Comparison of ENCODE assay signal across 26 mouse cellular contexts in genomic region chr1:126210212-126210611, GRCm38 (mm10).
DNase-seq lines count a peak whose midpoint lies in the region; ATAC-seq and TF ChIP-seq lines count a peak whose summit lies in the region.
"Had no signal": no experiment of that assay in that cellular context is flagged by ENCODE, and none has a peak within 500 bp of the region (broad histone marks: within the 10 kb centered on the region; RNA-seq: fewer than 3 reads in every experiment).

No protein-coding gene starts in this region.

- 68% methylated on average over 6 of the region's 6 CpGs for WGBS in intestine, embryonic 15.5 days
- 66% methylated on average over 6 of the region's 6 CpGs for WGBS in intestine, embryonic 16.5 days
- WGBS in lung, postnatal 0 days: 48% methylated on average over 6 of the region's 6 CpGs
- WGBS in stomach, embryonic 15.5 days: 67% methylated on average over 6 of the region's 6 CpGs

- no peak for TF ChIP-seq EP300 in lung, postnatal 0 days (IDR thresholded peaks at IDR 0.05)

- DNase-seq in lung, postnatal 0 days (ENCODE audit: low spot score): peak; percentile 37
- no peak for DNase-seq in lung, adult 18-20 months
- no peak for DNase-seq in heart, postnatal 14 days
- DNase-seq in cerebellum, postnatal 14 days: no peak
- DNase-seq: adrenal gland, adult 2 months; adrenal gland, postnatal 14 days; B cell, adult 2 months; cerebellum, adult 11-12 months; cerebellum, adult 8-10 months; cerebellum, postnatal 10 days; gastrocnemius, postnatal 10 days; gastrocnemius, postnatal 36 days; heart, adult 2 months had no signal

- H3K27me3 ChIP-seq in intestine, embryonic 15.5 days (replicated peaks): no peaks in the 10 kb centered on the region
- no peaks in the 10 kb centered on the region for H3K27me3 ChIP-seq in intestine, embryonic 16.5 days (replicated peaks; ENCODE audit: control insufficient read depth, insufficient read depth, low read length)
- H3K27me3 ChIP-seq in lung, postnatal 0 days (replicated peaks; ENCODE audit: insufficient read depth, low read length): no peaks in the 10 kb centered on the region
- H3K27me3 ChIP-seq in stomach, embryonic 15.5 days (replicated peaks): no peaks in the 10 kb centered on the region
- H3K27me3 ChIP-seq: CH12.LX; forebrain, embryonic 13.5 days; heart, embryonic 13.5 days; hindbrain, embryonic 12.5 days; hindbrain, embryonic 15.5 days; Patski had no signal

- no peak overlapping the region for H3K4me3 ChIP-seq in intestine, embryonic 15.5 days (replicated peaks)
- H3K4me3 ChIP-seq in intestine, embryonic 16.5 days (ENCODE audit: low read length): no peak overlapping the region
- no peak overlapping the region for H3K4me3 ChIP-seq in lung, postnatal 0 days (ENCODE audit: low read depth, low read length)
- H3K4me3 ChIP-seq in stomach, embryonic 15.5 days (replicated peaks): no peak overlapping the region
- H3K4me3 ChIP-seq: forebrain, embryonic 10.5 days; forebrain, embryonic 13.5 days; heart, adult 2 months; heart, embryonic 10.5 days; heart, embryonic 13.5 days; hindbrain, embryonic 12.5 days; hindbrain, embryonic 15.5 days had no signal

- no peaks in the 10 kb centered on the region for H3K9me3 ChIP-seq in intestine, embryonic 15.5 days
- H3K9me3 ChIP-seq in intestine, embryonic 16.5 days (ENCODE audit: control insufficient read depth, low read length): no peaks in the 10 kb centered on the region
- no peaks in the 10 kb centered on the region for H3K9me3 ChIP-seq in lung, postnatal 0 days (ENCODE audit: low read length)
- no peaks in the 10 kb centered on the region for H3K9me3 ChIP-seq in stomach, embryonic 15.5 days
- H3K9me3 ChIP-seq: forebrain, embryonic 10.5 days; forebrain, embryonic 13.5 days; heart, embryonic 10.5 days; heart, embryonic 13.5 days; hindbrain, embryonic 12.5 days; hindbrain, embryonic 15.5 days had no signal

- no peak overlapping the region for H3K9ac ChIP-seq in intestine, embryonic 15.5 days
- no peak overlapping the region for H3K9ac ChIP-seq in intestine, embryonic 16.5 days (ENCODE audit: low read depth, low read length)
- no peak overlapping the region for H3K9ac ChIP-seq in lung, postnatal 0 days (replicated peaks; ENCODE audit: low read depth)
- no peak overlapping the region for H3K9ac ChIP-seq in stomach, embryonic 15.5 days
- H3K9ac ChIP-seq: forebrain, embryonic 13.5 days; heart, embryonic 13.5 days; hindbrain, embryonic 12.5 days; hindbrain, embryonic 15.5 days had no signal

- no peak for TF ChIP-seq CTCF in lung, postnatal 0 days (IDR thresholded peaks at IDR 0.05)

- H3K27ac ChIP-seq in intestine, embryonic 15.5 days: no peak overlapping the region
- no peak overlapping the region for H3K27ac ChIP-seq in intestine, embryonic 16.5 days (ENCODE audit: low read length)
- H3K27ac ChIP-seq in lung, postnatal 0 days (ENCODE audit: low read length): 0 out of 2 replicates have a peak overlapping the region, but pooled peaks have one; percentile 33
- H3K27ac ChIP-seq in stomach, embryonic 15.5 days: no peak overlapping the region
- H3K27ac ChIP-seq: forebrain, embryonic 10.5 days; forebrain, embryonic 13.5 days; heart, adult 2 months; heart, embryonic 10.5 days; heart, embryonic 13.5 days; hindbrain, embryonic 12.5 days; hindbrain, embryonic 15.5 days had no signal

- no peak overlapping the region for H3K4me2 ChIP-seq in intestine, embryonic 15.5 days (replicated peaks)
- H3K4me2 ChIP-seq in intestine, embryonic 16.5 days (ENCODE audit: low read depth, low read length): no peak overlapping the region
- H3K4me2 ChIP-seq in lung, postnatal 0 days (replicated peaks; ENCODE audit: low read depth, low read length): no peak overlapping the region
- no peak overlapping the region for H3K4me2 ChIP-seq in stomach, embryonic 15.5 days
- H3K4me2 ChIP-seq: forebrain, embryonic 13.5 days; heart, embryonic 13.5 days; hindbrain, embryonic 12.5 days; hindbrain, embryonic 15.5 days had no signal

- H3K4me1 ChIP-seq in intestine, embryonic 15.5 days (replicated peaks): no peaks in the 10 kb centered on the region
- no peaks in the 10 kb centered on the region for H3K4me1 ChIP-seq in intestine, embryonic 16.5 days (ENCODE audit: control insufficient read depth, insufficient read depth, low read length)
- H3K4me1 ChIP-seq in lung, postnatal 0 days (ENCODE audit: insufficient read depth, low read depth, low read length): 0 out of 2 replicates have a peak, but pooled peaks cover 3% of the 10 kb centered on the region
- no peaks in the 10 kb centered on the region for H3K4me1 ChIP-seq in stomach, embryonic 15.5 days
- H3K4me1 ChIP-seq: forebrain, embryonic 10.5 days; heart, embryonic 10.5 days; heart, embryonic 13.5 days; hindbrain, embryonic 12.5 days; hindbrain, embryonic 15.5 days had no signal

- peak; percentile 34; the same call in 1 of the 2 replicates for ATAC-seq in intestine, embryonic 15.5 days
- no peak for ATAC-seq in intestine, embryonic 16.5 days
- peak; percentile 82 for ATAC-seq in lung, postnatal 0 days
- peak; percentile 58; the same call in 1 of the 2 replicates for ATAC-seq in stomach, embryonic 15.5 days (ENCODE audit: insufficient read depth, low FRiP score, low read depth)
- ATAC-seq: forebrain, embryonic 13.5 days; forebrain, embryonic 16.5 days; Patski had no signal

- intact Hi-C loops in heart, postnatal 14 days (cut with DNase I): no loop called here

- no peaks in the 10 kb centered on the region for H3K36me3 ChIP-seq in intestine, embryonic 15.5 days
- H3K36me3 ChIP-seq in intestine, embryonic 16.5 days (ENCODE audit: control insufficient read depth, insufficient read depth, low read length): no peaks in the 10 kb centered on the region
- H3K36me3 ChIP-seq in lung, postnatal 0 days (ENCODE audit: insufficient read depth, low read length): no peaks in the 10 kb centered on the region
- no peaks in the 10 kb centered on the region for H3K36me3 ChIP-seq in stomach, embryonic 15.5 days
- H3K36me3 ChIP-seq: forebrain, embryonic 10.5 days; G1E; heart, embryonic 10.5 days; heart, embryonic 13.5 days; hindbrain, embryonic 12.5 days had no signal
